Mouse (Mus musculus) embryonic fibroblast, embryonic 13.5 days (primary cell): ENCODE measurements around the gene Ank2.
"Not testable (repeated sequence)": the region's sequence is repeated elsewhere in the genome, so short reads cannot be mapped to it uniquely, and the experiment has no call there.

ENCODE experiments used
- CTCF ChIP-seq: IDR thresholded peaks from 2 replicates; pipeline ENCODE4 v1.5.1; 2011; ENCODE audit warnings: mild to moderate bottlenecking, control low read depth, low read length, moderate library complexity, borderline replicate concordance; ENCODE audit not compliant: insufficient read depth
- POLR2A ChIP-seq: IDR thresholded peaks from 2 replicates; pipeline ENCODE4 v1.6.1; 2011; ENCODE audit warnings: low read depth, mild to moderate bottlenecking, control low read depth, low read length, moderate library complexity

DNA sequence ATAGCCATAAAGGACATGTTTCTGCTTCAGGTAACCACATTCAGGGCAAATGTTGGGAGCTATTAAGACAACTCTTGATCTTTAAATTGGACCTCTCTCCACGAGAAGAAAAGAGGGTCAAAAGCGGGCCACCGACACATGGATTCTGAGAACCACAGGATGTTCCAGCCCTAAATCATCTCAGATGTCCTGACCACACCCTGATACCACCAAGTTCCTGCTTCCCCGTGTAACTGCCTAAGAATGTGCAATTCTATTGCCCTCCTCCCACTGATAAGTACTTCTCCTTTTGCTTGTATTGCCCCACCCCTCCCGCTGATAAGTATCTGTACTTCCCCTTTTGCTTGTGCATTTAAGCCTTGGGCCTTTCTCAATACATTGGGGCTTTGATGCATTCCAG lies 18.8 kb downstream of the Ank2 start:
- not testable (repeated sequence) for TF ChIP-seq CTCF, POLR2A
